Mouse (Mus musculus): ENCODE results near the gene Smim22. TPM values are rescaled to one million over a fixed set of nuclear protein-coding genes. Genes with fewer than 3 reads are reported as not detected.

Smim22 gene
- total RNA-seq, 1 experiment from 2014 or later: not detected

DNA sequence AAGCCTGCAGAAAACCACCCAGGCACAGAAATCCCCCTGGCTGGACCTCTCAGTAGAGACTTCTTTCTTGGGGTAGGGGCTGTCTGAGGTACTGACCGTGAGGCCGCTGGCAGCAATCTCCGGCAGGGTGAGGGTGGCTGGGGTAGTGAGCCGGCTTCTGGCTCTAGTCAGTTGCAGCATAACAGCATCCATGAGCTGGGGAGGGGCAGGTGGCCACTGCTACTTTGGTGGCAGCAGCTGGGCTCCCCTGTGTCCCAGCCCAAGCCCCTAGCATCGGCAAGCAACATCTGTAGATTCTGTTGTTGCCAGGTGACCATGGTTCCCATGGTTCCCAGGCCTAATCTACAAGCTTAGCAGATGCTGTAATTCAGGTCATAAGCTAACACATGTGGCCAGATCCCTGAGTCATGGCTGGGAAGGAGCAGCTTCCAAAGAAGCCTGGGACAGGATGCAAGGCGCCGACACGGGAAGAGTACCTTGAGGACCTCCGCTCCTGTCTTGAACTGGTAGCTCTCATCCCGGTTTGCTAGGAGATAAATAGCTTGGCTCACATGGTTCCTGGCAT is 3.4 kb downstream of the Smim22 start:
- DNase-seq: no peak

DNA sequence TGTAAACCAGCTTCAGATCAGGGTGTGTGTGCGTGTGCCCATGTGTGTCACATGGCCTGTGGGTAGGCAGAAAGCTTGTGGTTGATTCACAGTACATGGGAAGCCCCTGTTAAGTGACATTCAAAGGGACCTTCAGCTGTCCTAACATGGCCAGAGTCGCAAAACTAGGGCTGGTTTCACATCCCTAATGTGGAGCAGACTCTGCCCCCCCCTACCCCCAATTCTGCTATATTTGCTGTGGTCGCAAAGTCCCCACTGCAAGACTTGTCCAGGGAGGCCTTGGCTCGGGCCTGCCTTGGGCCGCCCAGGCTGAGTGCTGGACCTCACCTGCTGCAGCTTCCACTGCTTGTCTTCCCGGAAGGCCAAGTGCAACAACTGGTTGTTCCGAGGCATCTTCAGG is 4.2 kb downstream of the Smim22 start:
- no peak for DNase-seq

DNA sequence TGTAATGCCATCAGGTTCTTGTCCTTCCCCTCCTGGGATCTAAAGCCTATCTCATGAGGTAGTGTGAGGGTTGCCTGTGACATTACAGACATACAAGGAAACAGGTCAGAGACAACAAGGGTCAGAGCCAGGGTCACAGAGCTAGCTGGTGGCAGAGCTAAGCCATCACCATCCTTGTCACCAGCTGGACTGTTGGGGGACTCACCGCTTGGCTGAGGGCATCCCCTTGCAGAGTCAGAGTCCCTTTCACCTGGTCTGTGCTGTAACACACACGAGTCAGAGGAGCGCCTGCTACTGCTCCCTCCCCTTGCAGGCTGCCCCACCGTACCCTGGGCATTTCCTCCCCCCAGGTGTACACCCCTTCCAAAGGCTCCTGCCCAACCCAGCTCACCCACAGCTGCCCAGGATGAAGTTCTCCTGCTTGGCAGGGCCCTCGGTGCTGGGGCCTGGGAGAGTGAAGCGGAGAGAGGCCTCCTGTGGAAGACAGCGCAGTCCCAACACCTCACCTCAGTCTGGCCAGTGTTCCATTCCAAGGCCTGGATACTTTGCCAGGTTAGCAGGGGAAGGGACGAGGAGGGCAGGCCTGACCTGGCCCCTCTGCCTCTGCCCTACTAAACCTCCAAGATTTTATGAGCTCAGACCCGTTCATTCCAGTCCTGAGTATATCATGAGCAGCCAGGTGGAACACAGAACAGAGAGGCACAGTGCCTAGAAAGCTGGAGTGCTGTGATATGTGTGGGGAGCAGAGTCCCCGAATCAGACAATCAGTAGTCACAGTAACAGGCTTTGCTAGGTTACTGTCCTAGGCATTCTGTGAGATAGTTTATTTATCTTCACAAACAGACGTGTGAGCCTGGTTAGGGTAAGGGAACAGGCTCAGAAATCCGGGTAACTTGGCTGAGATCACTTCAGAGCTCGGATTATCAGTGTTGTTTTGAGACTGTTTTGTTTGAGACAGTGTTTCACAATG is 5.2 kb downstream of the Smim22 start:
- no peak for DNase-seq

DNA sequence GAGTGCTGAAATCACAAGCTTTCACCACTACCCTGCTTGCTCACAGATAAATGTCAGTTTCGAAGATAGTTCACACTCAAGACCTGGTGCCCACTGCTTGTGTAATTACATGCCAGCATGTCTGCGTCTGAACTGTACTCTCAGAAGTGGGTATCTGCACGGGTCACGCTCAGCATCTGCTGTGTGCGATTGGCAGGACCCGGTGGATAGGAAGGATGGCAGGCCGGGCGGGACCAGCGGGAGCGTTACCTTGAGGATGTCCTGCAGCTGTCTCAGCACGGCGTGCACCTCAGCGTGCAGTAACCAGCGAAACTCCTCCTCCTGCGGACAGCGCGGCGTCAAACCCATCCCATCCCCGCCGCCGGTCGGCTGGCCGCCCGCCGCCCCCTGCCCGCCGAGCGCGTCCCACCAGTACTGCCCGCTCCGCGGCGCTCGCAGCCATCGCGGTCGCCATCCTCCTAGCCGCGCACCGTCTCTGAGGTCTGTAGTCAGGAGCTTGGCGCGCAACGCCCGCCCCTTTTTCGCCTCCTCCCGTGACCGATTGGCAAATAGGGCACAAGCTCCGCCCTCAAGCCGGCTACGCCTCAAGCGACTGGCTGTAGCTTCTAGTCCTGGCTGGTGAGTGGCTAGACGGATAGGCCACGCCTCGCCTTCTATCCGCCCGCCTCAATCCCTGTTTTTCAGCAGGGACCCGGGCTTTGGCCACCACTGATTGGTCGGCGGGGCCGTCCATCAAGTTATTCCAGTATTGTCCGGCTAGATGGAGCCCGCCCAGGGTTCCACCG is 6.2 kb downstream of the Smim22 start, which contains the start of gene Rogdi:
Rogdi (minus strand) TSS at position 500 of the 785 bp plus-strand sequence.
- peak; percentile 98 for DNase-seq

DNA sequence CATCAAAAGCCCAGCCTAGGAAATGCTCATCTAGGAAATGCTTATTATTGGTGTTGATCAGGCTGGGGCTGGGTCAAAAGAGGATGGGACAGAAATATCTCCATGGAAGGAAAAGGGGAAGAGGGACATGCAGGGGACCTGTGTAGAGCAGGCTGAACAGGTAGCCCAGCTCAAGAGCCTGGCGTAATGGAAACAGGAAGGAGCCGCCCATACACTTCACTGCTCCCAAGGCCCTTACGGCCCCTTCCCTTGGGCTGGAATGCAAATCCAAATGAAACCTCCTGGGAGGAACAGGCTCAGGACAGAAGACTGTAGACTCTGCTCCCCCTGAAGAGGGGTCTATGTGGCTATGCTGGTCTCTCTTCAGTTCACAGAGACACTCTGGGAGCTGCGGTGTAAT is 7.5 kb downstream of the Smim22 start:
- no peak for DNase-seq

DNA sequence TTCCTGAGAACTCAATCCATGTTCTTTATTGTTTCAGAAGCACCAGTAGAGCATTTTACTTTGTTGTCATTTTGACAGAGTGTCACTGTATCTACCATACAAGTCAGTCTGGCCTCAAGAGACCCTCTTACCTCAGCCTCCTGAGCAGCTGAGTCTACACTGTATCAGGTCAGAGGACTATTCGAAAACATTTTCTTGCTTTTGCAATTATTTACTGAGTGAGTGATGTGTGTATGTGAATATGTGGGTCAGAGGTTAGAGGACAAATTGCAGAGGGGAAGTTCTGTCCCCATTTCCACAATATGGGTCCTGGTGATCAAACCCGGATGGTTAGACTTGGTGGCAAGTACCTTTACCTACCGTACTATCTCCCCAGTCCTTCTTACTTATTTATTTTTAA is 16.9 kb downstream of the Smim22 start:
- DNase-seq: no peak

DNA sequence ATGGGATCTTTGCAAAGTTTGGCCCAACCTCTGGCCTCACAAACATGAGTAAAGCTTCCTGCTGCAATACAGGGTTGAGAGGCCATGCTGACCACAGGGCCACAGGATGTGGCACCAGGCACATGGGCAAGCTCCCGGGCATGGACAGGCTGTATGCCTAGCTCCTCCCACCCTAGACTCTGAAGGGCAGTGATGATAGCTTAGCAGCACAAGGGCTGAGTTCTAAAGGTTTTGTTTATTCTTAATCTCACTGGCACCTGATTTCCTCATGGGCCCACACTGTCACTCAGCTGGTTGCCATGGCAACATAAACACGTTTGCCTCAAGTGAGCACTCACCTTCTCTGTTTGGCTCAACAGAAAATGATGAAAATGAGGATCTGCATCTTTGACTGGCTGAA is 22.8 kb downstream of the Smim22 start:
- DNase-seq: no peak

DNA sequence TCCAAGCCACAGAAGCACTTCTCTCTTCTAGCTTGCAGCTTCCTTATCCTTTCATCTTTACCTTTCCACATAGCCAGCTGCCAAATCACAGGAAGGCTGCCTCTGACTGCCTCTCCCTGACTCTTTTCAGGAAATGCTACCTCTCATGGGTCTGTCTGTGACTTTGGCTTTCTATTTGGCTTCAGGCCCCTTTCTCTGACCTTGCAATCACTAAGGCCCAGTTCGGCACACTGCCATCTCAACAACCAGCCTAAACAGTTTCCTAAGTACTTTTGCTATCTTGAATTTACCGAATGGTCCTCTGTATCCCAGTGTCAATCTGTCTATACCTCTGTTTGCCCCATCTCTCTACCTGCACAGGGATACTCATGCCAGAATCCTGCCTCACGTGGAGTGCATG is 28.5 kb downstream of the Smim22 start:
- DNase-seq: peak; percentile 59

DNA sequence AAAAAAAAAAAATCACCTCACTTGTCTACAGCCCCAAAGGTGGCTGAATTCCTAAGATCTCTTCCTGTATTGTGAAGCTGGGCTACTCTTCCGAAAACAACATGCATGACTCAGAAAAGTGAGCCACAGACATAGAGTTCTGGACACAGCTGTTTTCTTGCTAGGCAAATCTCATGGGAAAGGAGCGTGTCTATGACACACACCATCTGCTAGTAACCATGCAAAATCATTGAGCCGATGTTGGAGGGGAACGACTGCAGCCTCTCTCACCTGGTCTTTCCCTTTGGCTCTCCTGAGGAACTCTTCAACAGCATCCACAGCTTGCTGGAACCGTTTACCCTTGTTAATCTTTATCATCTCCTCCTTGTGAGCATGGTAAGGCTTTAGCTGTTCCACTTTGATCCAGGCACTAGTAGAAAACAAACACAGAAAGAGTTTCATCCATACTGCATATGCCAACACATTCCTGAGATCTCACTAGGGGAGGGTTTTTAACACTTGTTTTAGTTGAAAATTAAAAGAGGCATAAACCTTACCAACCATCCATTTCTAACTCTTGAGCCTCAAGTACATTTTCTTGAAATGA is 29.7 kb downstream of the Smim22 start:
- no peak for DNase-seq

DNA sequence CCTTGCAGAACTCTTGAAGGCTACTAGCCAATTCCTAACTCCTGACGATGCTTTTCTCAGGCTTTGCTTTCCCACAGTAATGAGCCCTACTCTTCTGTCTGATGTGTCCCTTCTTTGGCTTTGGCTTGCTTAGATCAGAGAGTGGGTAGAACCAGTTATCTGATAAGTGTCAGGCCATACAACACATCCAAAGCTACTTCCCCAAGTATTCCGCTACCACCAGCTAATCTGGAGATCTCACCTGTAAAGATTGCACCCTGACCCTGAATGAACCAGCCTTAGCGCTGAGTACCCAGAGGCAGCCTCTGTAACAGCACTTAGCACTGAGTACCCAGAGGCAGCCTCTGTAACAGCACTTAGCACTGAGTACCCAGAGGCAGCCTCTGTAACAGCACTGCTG is 38.2 kb downstream of the Smim22 start:
- DNase-seq: no peak

DNA sequence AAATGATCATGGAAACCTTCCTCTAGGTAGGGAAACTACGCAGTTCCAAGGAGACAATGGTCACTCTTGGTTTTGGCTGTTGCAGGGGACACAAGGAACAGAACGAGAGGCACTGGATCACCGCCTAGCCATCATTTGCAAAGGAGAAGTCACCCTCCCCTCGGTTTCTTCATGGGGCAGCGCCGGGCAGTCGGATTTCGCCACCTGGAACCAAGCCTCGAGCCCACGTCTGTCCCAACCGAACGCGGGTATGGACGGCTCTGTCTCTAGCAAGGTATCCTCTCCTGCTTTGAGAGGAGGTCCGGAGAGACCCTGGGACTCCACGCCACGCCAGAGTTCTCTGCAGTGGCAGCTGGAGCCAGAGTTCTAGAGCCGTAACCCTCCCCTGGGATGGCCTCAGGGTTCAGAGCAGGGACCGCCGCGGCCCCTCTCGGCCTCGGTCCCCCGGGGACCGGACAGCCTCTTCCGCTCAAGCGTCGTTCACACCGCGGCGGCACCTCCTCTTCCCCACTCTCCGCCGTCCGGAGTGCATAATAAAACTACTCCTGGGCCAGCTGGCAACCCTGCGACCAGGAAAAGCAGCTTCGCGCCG is 42.2 kb downstream of the Smim22 start:
- no peak for DNase-seq

DNA sequence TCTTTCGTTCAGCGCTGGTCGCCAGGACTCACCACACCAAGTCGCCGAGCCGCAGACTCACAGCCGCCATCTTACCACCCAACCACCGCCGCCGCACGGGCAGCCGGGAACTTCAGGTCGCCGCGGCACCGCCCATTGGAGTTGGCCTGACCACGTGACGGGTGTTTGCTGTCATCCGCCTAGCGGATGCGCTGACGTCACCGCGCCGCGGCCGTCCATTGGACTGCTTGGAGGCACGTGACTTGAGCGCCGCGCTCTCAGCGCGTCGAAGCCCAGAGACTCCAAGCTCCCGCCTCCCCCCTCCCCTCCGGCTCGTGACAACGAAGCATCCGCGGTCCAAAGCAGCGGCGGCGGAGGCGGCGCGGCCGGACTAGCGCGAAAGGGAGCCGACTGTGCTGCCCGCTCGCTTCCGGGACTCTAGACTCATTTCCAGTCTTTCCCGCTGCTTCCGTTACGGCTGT is 42.7 kb downstream of the Smim22 start, which contains the start of the genes Glyr1 and Ubn1:
Glyr1 (minus strand) TSS at position 90 of the 461 bp plus-strand sequence.
Ubn1 (plus strand) TSS at position 284 of the 461 bp plus-strand sequence.
- DNase-seq: peak; percentile 99

DNA sequence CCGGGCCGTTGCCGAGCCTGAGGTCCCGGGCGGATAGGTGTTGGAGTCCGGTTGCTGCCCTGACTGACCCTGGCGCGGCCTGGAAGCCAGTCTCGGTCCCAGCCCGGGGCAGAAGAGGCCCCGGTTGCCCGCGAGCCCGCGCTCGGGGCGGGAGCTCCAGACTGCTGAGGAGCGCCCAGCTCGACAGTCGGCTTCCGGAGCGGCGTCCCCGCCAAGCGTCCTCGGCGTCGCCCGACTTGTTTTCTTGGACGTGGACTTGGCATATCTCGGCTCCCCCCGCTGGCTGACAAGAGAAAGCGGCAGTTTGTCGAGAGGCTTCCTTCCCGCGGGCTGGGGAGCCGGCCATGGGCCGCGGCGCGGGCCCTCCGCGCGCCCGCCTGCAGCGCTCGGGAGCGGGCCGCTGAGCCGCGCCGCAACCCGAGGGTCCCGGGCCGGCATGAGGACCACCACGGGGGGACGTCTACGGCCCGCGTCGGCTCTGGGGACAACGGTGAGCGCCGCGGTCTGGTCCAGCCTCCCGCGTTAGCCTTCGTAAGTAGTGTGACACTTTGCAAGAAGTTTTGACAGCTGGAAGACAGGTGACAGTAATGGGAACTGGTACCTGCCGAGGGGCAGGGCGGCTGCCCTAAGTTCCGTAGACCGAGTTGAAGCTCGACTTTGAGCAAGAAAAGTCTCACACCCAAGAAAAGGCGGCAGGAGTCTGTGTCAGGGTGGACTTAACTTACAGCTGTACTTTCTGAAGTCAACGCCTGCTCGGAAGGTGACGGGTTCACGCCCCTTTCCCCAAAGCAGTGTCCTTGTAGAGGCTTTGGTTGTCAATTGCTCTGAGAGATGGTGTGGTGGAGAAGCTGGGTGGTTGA is 43.4 kb downstream of the Smim22 start:
- DNase-seq: peak; percentile 90

Other genes starting within 250 kb of the Smim22 start
- 129 and 135 TPM in 2 replicates for gene Cdip1, start 217.0 kb upstream of the Smim22 start, total RNA-seq (2021)
- not detected in 2 replicates for gene 4930562C15Rik, start 171.9 kb upstream of the Smim22 start, total RNA-seq (2021)
- 36.9 and 40.8 TPM in 2 replicates for gene Ubald1, start 127.0 kb upstream of the Smim22 start, total RNA-seq (2021)
- gene Mgrn1, start 121.0 kb upstream of the Smim22 start, total RNA-seq (2021): 86.3 and 87.7 TPM in 2 replicates
- gene Nudt16l1, start 68.5 kb upstream of the Smim22 start, total RNA-seq (2021): 54.2 and 57.6 TPM in 2 replicates
- 35.1 and 39.4 TPM in 2 replicates for gene Anks3, start 43.1 kb upstream of the Smim22 start, total RNA-seq (2021)
- gene Sept12, start 9.4 kb upstream of the Smim22 start, total RNA-seq (2021): not detected in 2 replicates
- gene Rogdi, start 6.3 kb downstream of the Smim22 start, total RNA-seq (2021): 32.0 and 37.3 TPM in 2 replicates
- 86.6 and 89.9 TPM in 2 replicates for gene Glyr1, start 42.6 kb downstream of the Smim22 start, total RNA-seq (2021)
- gene Ubn1, start 42.8 kb downstream of the Smim22 start, total RNA-seq (2021): 37.2 and 37.4 TPM in 2 replicates
- 2.7 TPM in 2 replicates for gene Ppl, start 125.1 kb downstream of the Smim22 start, total RNA-seq (2021)
- 0.07 and 0.19 TPM in 2 replicates for gene Sec14l5, start 139.8 kb downstream of the Smim22 start, total RNA-seq (2021)
- 15.9 and 23.3 TPM in 2 replicates for gene Nagpa, start 196.7 kb downstream of the Smim22 start, total RNA-seq (2021)
- gene AU021092, start 215.0 kb downstream of the Smim22 start, total RNA-seq (2021): 18.3 and 20.2 TPM in 2 replicates
- gene Alg1, start 226.3 kb downstream of the Smim22 start, total RNA-seq (2021): 29.5 and 32.8 TPM in 2 replicates
- 28.6 and 35.1 TPM in 2 replicates for gene Eef2kmt, start 248.7 kb downstream of the Smim22 start, total RNA-seq (2021)